Mouse (Mus musculus): ENCODE data around the gene Ppp3ca.
A peak's percentile ranks its signal among the peaks of the same experiment; 100 is the strongest.

Gene Ppp3ca

GRCm38 (mm10) chr3:136670110-136670359 lies at the start of gene Ppp3ca:
TSS of gene Ppp3ca (plus strand) at chr3:136670124.
- no peak for DNase-seq (ENCODE audit: low spot score in 2 of 2)

- DNase-seq (ENCODE audit: low spot score in 2 of 2) = no peak
Measured at GRCm38 (mm10) chr3:136640544-136641230, 29.2 kb upstream of the Ppp3ca start.

- DNase-seq (ENCODE audit: low spot score in 2 of 2) = no peak
Measured at GRCm38 (mm10) chr3:136650966-136651365, 19.0 kb upstream of the Ppp3ca start.

GRCm38 (mm10) chr3:136651496-136651895 lies 18.4 kb upstream of the Ppp3ca start:
- DNase-seq (ENCODE audit: low spot score in 2 of 2) = no peak

GRCm38 (mm10) chr3:136656460-136657035 lies 13.4 kb upstream of the Ppp3ca start:
- DNase-seq (ENCODE audit: low spot score in 2 of 2) = no peak

- no peak for DNase-seq (ENCODE audit: low spot score in 2 of 2)
Measured at GRCm38 (mm10) chr3:136658681-136659080, 11.2 kb upstream of the Ppp3ca start.

- no peak for DNase-seq (ENCODE audit: low spot score in 2 of 2)
Measured at GRCm38 (mm10) chr3:136665119-136665518, 4.8 kb upstream of the Ppp3ca start.

- DNase-seq (ENCODE audit: low spot score in 2 of 2) = peak; percentile 36 to 60
Measured at GRCm38 (mm10) chr3:136668072-136668471, 1.9 kb upstream of the Ppp3ca start.

GRCm38 (mm10) chr3:136669231-136670109 lies 454 bp upstream of the Ppp3ca start:
- DNase-seq (ENCODE audit: low spot score in 2 of 2) = peak; percentile 98

- peak; percentile 51 to 54 for DNase-seq (ENCODE audit: low spot score in 2 of 2)
Measured at GRCm38 (mm10) chr3:136670360-136671131, 622 bp downstream of the Ppp3ca start.

GRCm38 (mm10) chr3:136671161-136671939 lies 1.4 kb downstream of the Ppp3ca start:
- DNase-seq (ENCODE audit: low spot score in 2 of 2) = peak; percentile 56 to 71

GRCm38 (mm10) chr3:136671940-136672278 lies 2.0 kb downstream of the Ppp3ca start:
- no peak for DNase-seq (ENCODE audit: low spot score in 2 of 2)

GRCm38 (mm10) chr3:136672870-136673269 lies 2.9 kb downstream of the Ppp3ca start:
- no peak for DNase-seq (ENCODE audit: low spot score in 2 of 2)

GRCm38 (mm10) chr3:136673363-136673762 lies 3.4 kb downstream of the Ppp3ca start:
- DNase-seq (ENCODE audit: low spot score in 2 of 2) = no peak

GRCm38 (mm10) chr3:136674486-136674885 lies 4.6 kb downstream of the Ppp3ca start:
- DNase-seq (ENCODE audit: low spot score in 2 of 2) = no peak

- no peak for DNase-seq (ENCODE audit: low spot score in 2 of 2)
Measured at GRCm38 (mm10) chr3:136676991-136677390, 7.1 kb downstream of the Ppp3ca start.

GRCm38 (mm10) chr3:136678386-136678785 lies 8.5 kb downstream of the Ppp3ca start:
- DNase-seq (ENCODE audit: low spot score in 2 of 2) = no peak

GRCm38 (mm10) chr3:136679903-136680491 lies 10.1 kb downstream of the Ppp3ca start:
- no peak for DNase-seq (ENCODE audit: low spot score in 2 of 2)

- DNase-seq (ENCODE audit: low spot score in 2 of 2) = no peak
Measured at GRCm38 (mm10) chr3:136682242-136682641, 12.3 kb downstream of the Ppp3ca start.

GRCm38 (mm10) chr3:136684191-136684958 lies 14.5 kb downstream of the Ppp3ca start:
- DNase-seq (ENCODE audit: low spot score in 2 of 2) = no peak

All from right cerebral cortex, postnatal 36 days (tissue).